Mouse (Mus musculus) spleen, adult 2 months (tissue): ENCODE measurements around the gene Zfyve1.

Source experiments
- CTCF ChIP-seq: fragments of 200-500 bp; IDR thresholded peaks from 2 replicates; pipeline ENCODE4 v1.5.1; 2011; ENCODE audit warnings: mild to moderate bottlenecking, inconsistent platforms; ENCODE audit not compliant: insufficient read depth, insufficient read length, insufficient replicate concordance; ENCODE audit errors: extremely low read depth
- POLR2A ChIP-seq: fragments of 200-500 bp; IDR thresholded peaks from 2 replicates; pipeline ENCODE4 v1.6.1; 2011; ENCODE audit warnings: low read depth, low read length, inconsistent platforms

- TF ChIP-seq POLR2A (no peak), CTCF (no peak)
Measured at GRCm38 (mm10) chr12:83602285-83602684, 5.3 kb upstream of the Zfyve1 start.
